Mouse (Mus musculus) neural tube, embryonic 12.5 days (tissue): Measurements from ENCODE around the gene Mchr1. TPM values are rescaled to one million over a fixed set of nuclear protein-coding genes. Genes with fewer than 3 reads are reported as not detected.
"Not testable (repeated sequence)": the region's sequence is repeated elsewhere in the genome, so short reads cannot be mapped to it uniquely, and the experiment has no call there.

Source experiments
- ATAC-seq: fragments of 200-750 bp; cut with Nextera tagmentation; 2 replicates; pipeline ENCODE4 v1.8.0; 2017; ENCODE audit warnings: low read depth, mild to moderate bottlenecking, moderate TSS enrichment, moderate library complexity; ENCODE audit not compliant: low FRiP score
- H3K27ac ChIP-seq: fragments of 300-500 bp; sonication (generic); 2 replicates; pipeline ENCODE4 v1.5.1; 2016
- H3K27me3 ChIP-seq: fragments of 300-500 bp; sonication (generic); replicated peaks from 2 replicates; pipeline ENCODE4 v1.6.1; 2016; ENCODE audit warnings: mild to moderate bottlenecking
- H3K36me3 ChIP-seq: fragments of 300-500 bp; sonication (generic); 2 replicates; pipeline ENCODE4 v1.6.1; 2016; ENCODE audit warnings: mild to moderate bottlenecking
- H3K4me1 ChIP-seq: fragments of 300-500 bp; sonication (generic); 2 replicates; pipeline ENCODE4 v1.6.1; 2016
- H3K4me2 ChIP-seq: fragments of 300-500 bp; sonication (generic); replicated peaks from 2 replicates; pipeline ENCODE4 v1.6.1; 2016; ENCODE audit warnings: mild to moderate bottlenecking
- H3K4me3 ChIP-seq: fragments of 300-500 bp; sonication (generic); 2 replicates; pipeline ENCODE4 v1.5.1; 2016
- H3K9ac ChIP-seq: fragments of 300-500 bp; sonication (generic); 2 replicates; pipeline ENCODE4 v1.6.1; 2016; ENCODE audit warnings: mild to moderate bottlenecking
- H3K9me3 ChIP-seq: fragments of 300-500 bp; sonication (generic); 2 replicates; pipeline ENCODE4 v1.6.1; 2016; ENCODE audit warnings: mild to moderate bottlenecking
- WGBS: fragments of 180-500 bp; shearing (Covaris S2); methylation state at CpG from one replicate; pipeline ENCODE4 v1.1.7; 2016; 5-methylcytosine and 5-hydroxymethylcytosine counted together
- polyA plus RNA-seq: library from polyadenylated mRNA; unstranded; fragments of >200 nt; fragmentation: Nextera tagmentation; extraction: Ambion mirVana; gene quantifications from 2 replicates; pipeline ENCODE4 v1.2.1, GENCODE M21; 2016

Mchr1 gene
- polyA plus RNA-seq, 1 experiment from 2014 or later: 1.3 TPM

GRCm38 (mm10) chr15:81202462-81202861 lies 32.8 kb upstream of the Mchr1 start:
- no peak for ATAC-seq
- Histone ChIP-seq H3K9me3 (0 out of 2 replicates have a peak, but pooled peaks cover 5% of the 10 kb centered on the region), H3K9ac (no peak overlapping the region), H3K4me2 (no peak overlapping the region), H3K27ac (no peak overlapping the region), H3K36me3 (no peaks in the 10 kb centered on the region), H3K4me1 (no peaks in the 10 kb centered on the region), H3K4me3 (no peak overlapping the region), H3K27me3 (no peaks in the 10 kb centered on the region)
- 97% methylated on average over 5 of the region's 5 CpGs for WGBS

- no peak overlapping the region for H3K27ac ChIP-seq
- WGBS: 80% methylated on average over 5 of the region's 5 CpGs
- no peak for ATAC-seq
- no peak overlapping the region for H3K9ac ChIP-seq
- no peaks in the 10 kb centered on the region for H3K27me3 ChIP-seq
- no peak overlapping the region for H3K4me2 ChIP-seq
- no peak overlapping the region for H3K4me3 ChIP-seq
- no peaks in the 10 kb centered on the region for H3K36me3 ChIP-seq
- no peaks in the 10 kb centered on the region for H3K9me3 ChIP-seq
- H3K4me1 ChIP-seq: no peaks in the 10 kb centered on the region
Measured at GRCm38 (mm10) chr15:81210496-81210895, 24.8 kb upstream of the Mchr1 start.

- Histone ChIP-seq H3K4me1 (no peaks in the 10 kb centered on the region), H3K27ac (no peak overlapping the region), H3K36me3 (no peaks in the 10 kb centered on the region), H3K9me3 (no peaks in the 10 kb centered on the region), H3K9ac (no peak overlapping the region), H3K27me3 (no peaks in the 10 kb centered on the region), H3K4me2 (no peak overlapping the region), H3K4me3 (no peak overlapping the region)
- ATAC-seq: no peak
- WGBS: 74% methylated on average over 15 of the region's 15 CpGs
Measured at GRCm38 (mm10) chr15:81212976-81213375, 22.3 kb upstream of the Mchr1 start.

- Histone ChIP-seq H3K36me3 (no peaks in the 10 kb centered on the region), H3K9ac (no peak overlapping the region), H3K4me1 (no peaks in the 10 kb centered on the region), H3K9me3 (no peaks in the 10 kb centered on the region), H3K27me3 (no peaks in the 10 kb centered on the region), H3K27ac (no peak overlapping the region), H3K4me3 (no peak overlapping the region), H3K4me2 (no peak overlapping the region)
- WGBS: 88% methylated on average over 19 of the region's 19 CpGs
- ATAC-seq: no peak
Measured at GRCm38 (mm10) chr15:81216906-81217653, 18.2 kb upstream of the Mchr1 start.

- no peak overlapping the region for H3K27ac ChIP-seq
- no peak overlapping the region for H3K4me2 ChIP-seq
- no peak overlapping the region for H3K9ac ChIP-seq
- H3K4me3 ChIP-seq: no peak overlapping the region
- H3K27me3 ChIP-seq: no peaks in the 10 kb centered on the region
- no peaks in the 10 kb centered on the region for H3K4me1 ChIP-seq
- WGBS: 79% methylated on average over 6 of the region's 6 CpGs
- no peaks in the 10 kb centered on the region for H3K36me3 ChIP-seq
- no peak for ATAC-seq
- no peaks in the 10 kb centered on the region for H3K9me3 ChIP-seq
Measured at GRCm38 (mm10) chr15:81219054-81219453, 16.2 kb upstream of the Mchr1 start.

- H3K4me1 ChIP-seq, H3K27ac ChIP-seq, ATAC-seq, H3K9me3 ChIP-seq, H3K4me2 ChIP-seq, H3K27me3 ChIP-seq, H3K4me3 ChIP-seq, H3K36me3 ChIP-seq, H3K9ac ChIP-seq: not testable (repeated sequence)
- WGBS: 78% methylated on average over 8 of the region's 8 CpGs
Measured at GRCm38 (mm10) chr15:81220051-81220450, 15.2 kb upstream of the Mchr1 start.

GRCm38 (mm10) chr15:81221446-81221845 lies 13.9 kb upstream of the Mchr1 start:
- ATAC-seq: no peak
- Histone ChIP-seq H3K27ac (no peak overlapping the region), H3K36me3 (no peaks in the 10 kb centered on the region), H3K9me3 (no peaks in the 10 kb centered on the region), H3K4me1 (no peaks in the 10 kb centered on the region), H3K9ac (no peak overlapping the region), H3K4me2 (no peak overlapping the region), H3K27me3 (no peaks in the 10 kb centered on the region), H3K4me3 (no peak overlapping the region)
- WGBS: 78% methylated on average over 6 of the region's 6 CpGs

- H3K9me3 ChIP-seq: no peaks in the 10 kb centered on the region
- no peaks in the 10 kb centered on the region for H3K4me1 ChIP-seq
- ATAC-seq: no peak
- H3K27me3 ChIP-seq: no peaks in the 10 kb centered on the region
- H3K27ac ChIP-seq: no peak overlapping the region
- H3K4me2 ChIP-seq: no peak overlapping the region
- no peaks in the 10 kb centered on the region for H3K36me3 ChIP-seq
- 91% methylated on average over 10 of the region's 10 CpGs for WGBS
- no peak overlapping the region for H3K9ac ChIP-seq
- H3K4me3 ChIP-seq: no peak overlapping the region
Measured at GRCm38 (mm10) chr15:81225016-81225415, 10.3 kb upstream of the Mchr1 start.

GRCm38 (mm10) chr15:81225732-81226131 lies 9.6 kb upstream of the Mchr1 start:
- Histone ChIP-seq H3K4me3 (no peak overlapping the region), H3K9me3 (no peaks in the 10 kb centered on the region), H3K9ac (no peak overlapping the region), H3K27me3 (no peaks in the 10 kb centered on the region), H3K27ac (no peak overlapping the region), H3K4me1 (no peaks in the 10 kb centered on the region), H3K36me3 (no peaks in the 10 kb centered on the region), H3K4me2 (no peak overlapping the region)
- 72% methylated on average over 6 of the region's 6 CpGs for WGBS
- no peak for ATAC-seq

GRCm38 (mm10) chr15:81226796-81227195 lies 8.5 kb upstream of the Mchr1 start:
- Histone ChIP-seq H3K9ac (no peak overlapping the region), H3K27ac (no peak overlapping the region), H3K36me3 (no peaks in the 10 kb centered on the region), H3K27me3 (no peaks in the 10 kb centered on the region), H3K9me3 (no peaks in the 10 kb centered on the region), H3K4me2 (no peak overlapping the region), H3K4me1 (no peaks in the 10 kb centered on the region), H3K4me3 (no peak overlapping the region)
- no peak for ATAC-seq
- WGBS: 65% methylated on average over 4 of the region's 4 CpGs

- Histone ChIP-seq H3K9ac (no peak overlapping the region), H3K9me3 (no peaks in the 10 kb centered on the region), H3K27ac (no peak overlapping the region), H3K4me1 (no peaks in the 10 kb centered on the region), H3K4me3 (no peak overlapping the region), H3K27me3 (no peaks in the 10 kb centered on the region), H3K4me2 (no peak overlapping the region), H3K36me3 (no peaks in the 10 kb centered on the region)
- WGBS: 90% methylated on average over 3 of the region's 3 CpGs
- no peak for ATAC-seq
Measured at GRCm38 (mm10) chr15:81227275-81227674, 8.0 kb upstream of the Mchr1 start.

GRCm38 (mm10) chr15:81228258-81228657 lies 7.0 kb upstream of the Mchr1 start:
- Histone ChIP-seq H3K4me1 (no peaks in the 10 kb centered on the region), H3K36me3 (no peaks in the 10 kb centered on the region), H3K4me3 (no peak overlapping the region), H3K4me2 (no peak overlapping the region), H3K9me3 (no peaks in the 10 kb centered on the region), H3K27me3 (no peaks in the 10 kb centered on the region), H3K9ac (no peak overlapping the region), H3K27ac (no peak overlapping the region)
- no peak for ATAC-seq
- 90% methylated on average over 3 of the region's 3 CpGs for WGBS

- no peak overlapping the region for H3K27ac ChIP-seq
- H3K36me3 ChIP-seq: no peaks in the 10 kb centered on the region
- H3K9me3 ChIP-seq: no peaks in the 10 kb centered on the region
- ATAC-seq: no peak
- H3K9ac ChIP-seq: no peak overlapping the region
- 74% methylated on average over 3 of the region's 3 CpGs for WGBS
- H3K27me3 ChIP-seq: no peaks in the 10 kb centered on the region
- no peak overlapping the region for H3K4me3 ChIP-seq
- H3K4me2 ChIP-seq: no peak overlapping the region
- H3K4me1 ChIP-seq: no peaks in the 10 kb centered on the region
Measured at GRCm38 (mm10) chr15:81229791-81230190, 5.5 kb upstream of the Mchr1 start.
